Mouse (Mus musculus): ENCODE data around the gene Ccdc93. TPM values are rescaled to one million over a fixed set of nuclear protein-coding genes. Genes with fewer than 3 reads are reported as not detected.

Ccdc93 gene
- 8.9 and 10.5 TPM in 2 replicates for polyA plus RNA-seq (2014; fragmentation: Nextera tagmentation; extraction: Ambion mirVana)

GRCm38 (mm10) chr1:121430938-121431928 lies at the start of gene Ccdc93:
Gene Ccdc93 (plus strand): TSS chr1:121431049.
- Histone ChIP-seq H3K4me2 (ENCODE audit: low read depth, low read length) (peak within 1 kb of the TSS; percentile 97), H3K27me3 (ENCODE audit: control insufficient read depth, insufficient read depth, low read length) (no peaks in the 10 kb centered on the region), H3K9ac (replicated peaks; ENCODE audit: low read length) (peak within 1 kb of the TSS; percentile 84), H3K36me3 (replicated peaks; ENCODE audit: control insufficient read depth, insufficient read depth, low read depth, low read length) (no peaks in the 10 kb centered on the region), H3K4me3 (ENCODE audit: low read depth, low read length) (peak within 1 kb of the TSS; percentile 84), H3K9me3 (replicated peaks; ENCODE audit: control insufficient read depth, low read length) (no peaks in the 10 kb centered on the region), H3K27ac (replicated peaks; ENCODE audit: low read depth, low read length) (no peak within 1 kb of the TSS), H3K4me1 (ENCODE audit: control insufficient read depth, insufficient read depth, low read length) (no peaks in the 10 kb centered on the region)
- ATAC-seq (replicated peaks; ENCODE audit: insufficient number of reproducible peaks, low FRiP score, low TSS enrichment, low read depth) (peak; percentile 91), DNase-seq (ENCODE audit: low spot score) (peak; percentile 97)
- under 1% methylated on average over 47 of the region's 47 CpGs for WGBS

- no peaks in the 10 kb centered on the region for H3K27me3 ChIP-seq (ENCODE audit: control insufficient read depth, insufficient read depth, low read length)
- no peaks in the 10 kb centered on the region for H3K4me1 ChIP-seq (ENCODE audit: control insufficient read depth, insufficient read depth, low read length)
- H3K9me3 ChIP-seq (replicated peaks; ENCODE audit: control insufficient read depth, low read length): no peaks in the 10 kb centered on the region
- H3K4me3 ChIP-seq (ENCODE audit: low read depth, low read length): no peak overlapping the region
- no peak for ATAC-seq (replicated peaks; ENCODE audit: insufficient number of reproducible peaks, low FRiP score, low TSS enrichment, low read depth)
- no peak overlapping the region for H3K4me2 ChIP-seq (ENCODE audit: low read depth, low read length)
- H3K36me3 ChIP-seq (replicated peaks; ENCODE audit: control insufficient read depth, insufficient read depth, low read depth, low read length): no peaks in the 10 kb centered on the region
- H3K9ac ChIP-seq (replicated peaks; ENCODE audit: low read length): no peak overlapping the region
- WGBS: 81% methylated on average over 3 of the region's 3 CpGs
- no peak overlapping the region for H3K27ac ChIP-seq (replicated peaks; ENCODE audit: low read depth, low read length)
- no peak for DNase-seq (ENCODE audit: low spot score)
Observed at GRCm38 (mm10) chr1:121381562-121381961, 49.3 kb upstream of the Ccdc93 start.

- Histone ChIP-seq H3K27me3 (ENCODE audit: control insufficient read depth, insufficient read depth, low read length) (no peaks in the 10 kb centered on the region), H3K4me1 (ENCODE audit: control insufficient read depth, insufficient read depth, low read length) (no peaks in the 10 kb centered on the region), H3K27ac (replicated peaks; ENCODE audit: low read depth, low read length) (no peak overlapping the region), H3K36me3 (replicated peaks; ENCODE audit: control insufficient read depth, insufficient read depth, low read depth, low read length) (no peaks in the 10 kb centered on the region), H3K9me3 (replicated peaks; ENCODE audit: control insufficient read depth, low read length) (no peaks in the 10 kb centered on the region), H3K9ac (replicated peaks; ENCODE audit: low read length) (no peak overlapping the region), H3K4me2 (ENCODE audit: low read depth, low read length) (no peak overlapping the region), H3K4me3 (ENCODE audit: low read depth, low read length) (no peak overlapping the region)
- WGBS: 58% methylated on average over 6 of the region's 6 CpGs
- no peak for ATAC-seq (replicated peaks; ENCODE audit: insufficient number of reproducible peaks, low FRiP score, low TSS enrichment, low read depth)
- no peak for DNase-seq (ENCODE audit: low spot score)
Observed at GRCm38 (mm10) chr1:121388312-121388711, 42.5 kb upstream of the Ccdc93 start.

- H3K27ac ChIP-seq (replicated peaks; ENCODE audit: low read depth, low read length): no peak overlapping the region
- H3K27me3 ChIP-seq (ENCODE audit: control insufficient read depth, insufficient read depth, low read length): no peaks in the 10 kb centered on the region
- no peak overlapping the region for H3K4me3 ChIP-seq (ENCODE audit: low read depth, low read length)
- H3K9me3 ChIP-seq (replicated peaks; ENCODE audit: control insufficient read depth, low read length): no peaks in the 10 kb centered on the region
- no peak overlapping the region for H3K4me2 ChIP-seq (ENCODE audit: low read depth, low read length)
- DNase-seq (ENCODE audit: low spot score) (peak; percentile 31), ATAC-seq (replicated peaks; ENCODE audit: insufficient number of reproducible peaks, low FRiP score, low TSS enrichment, low read depth) (0 out of 2 replicates have a peak, but pooled peaks have one; percentile 29)
- H3K4me1 ChIP-seq (ENCODE audit: control insufficient read depth, insufficient read depth, low read length): no peaks in the 10 kb centered on the region
- no peaks in the 10 kb centered on the region for H3K36me3 ChIP-seq (replicated peaks; ENCODE audit: control insufficient read depth, insufficient read depth, low read depth, low read length)
- H3K9ac ChIP-seq (replicated peaks; ENCODE audit: low read length): no peak overlapping the region
- 47% methylated on average over 7 of the region's 7 CpGs for WGBS
Observed at GRCm38 (mm10) chr1:121388732-121389131, 42.1 kb upstream of the Ccdc93 start.

GRCm38 (mm10) chr1:121389574-121389973 lies 41.3 kb upstream of the Ccdc93 start:
- H3K36me3 ChIP-seq (replicated peaks; ENCODE audit: control insufficient read depth, insufficient read depth, low read depth, low read length): no peaks in the 10 kb centered on the region
- no peaks in the 10 kb centered on the region for H3K4me1 ChIP-seq (ENCODE audit: control insufficient read depth, insufficient read depth, low read length)
- H3K9me3 ChIP-seq (replicated peaks; ENCODE audit: control insufficient read depth, low read length): no peaks in the 10 kb centered on the region
- no peaks in the 10 kb centered on the region for H3K27me3 ChIP-seq (ENCODE audit: control insufficient read depth, insufficient read depth, low read length)
- ATAC-seq (replicated peaks; ENCODE audit: insufficient number of reproducible peaks, low FRiP score, low TSS enrichment, low read depth): no peak
- H3K4me2 ChIP-seq (ENCODE audit: low read depth, low read length): no peak overlapping the region
- WGBS: 85% methylated on average over 12 of the region's 12 CpGs
- no peak overlapping the region for H3K9ac ChIP-seq (replicated peaks; ENCODE audit: low read length)
- no peak for DNase-seq (ENCODE audit: low spot score)
- H3K27ac ChIP-seq (replicated peaks; ENCODE audit: low read depth, low read length): no peak overlapping the region
- H3K4me3 ChIP-seq (ENCODE audit: low read depth, low read length): no peak overlapping the region

GRCm38 (mm10) chr1:121390003-121390402 lies 40.8 kb upstream of the Ccdc93 start:
- Histone ChIP-seq H3K9me3 (replicated peaks; ENCODE audit: control insufficient read depth, low read length) (no peaks in the 10 kb centered on the region), H3K27me3 (ENCODE audit: control insufficient read depth, insufficient read depth, low read length) (no peaks in the 10 kb centered on the region), H3K36me3 (replicated peaks; ENCODE audit: control insufficient read depth, insufficient read depth, low read depth, low read length) (no peaks in the 10 kb centered on the region), H3K4me3 (ENCODE audit: low read depth, low read length) (no peak overlapping the region), H3K9ac (replicated peaks; ENCODE audit: low read length) (no peak overlapping the region), H3K4me2 (ENCODE audit: low read depth, low read length) (no peak overlapping the region), H3K27ac (replicated peaks; ENCODE audit: low read depth, low read length) (no peak overlapping the region), H3K4me1 (ENCODE audit: control insufficient read depth, insufficient read depth, low read length) (no peaks in the 10 kb centered on the region)
- DNase-seq (ENCODE audit: low spot score) (no peak), ATAC-seq (replicated peaks; ENCODE audit: insufficient number of reproducible peaks, low FRiP score, low TSS enrichment, low read depth) (no peak)
- WGBS: 89% methylated on average over 5 of the region's 5 CpGs

- ATAC-seq (replicated peaks; ENCODE audit: insufficient number of reproducible peaks, low FRiP score, low TSS enrichment, low read depth) (no peak), DNase-seq (ENCODE audit: low spot score) (no peak)
- no peak overlapping the region for H3K4me3 ChIP-seq (ENCODE audit: low read depth, low read length)
- H3K4me2 ChIP-seq (ENCODE audit: low read depth, low read length): no peak overlapping the region
- H3K36me3 ChIP-seq (replicated peaks; ENCODE audit: control insufficient read depth, insufficient read depth, low read depth, low read length): no peaks in the 10 kb centered on the region
- 79% methylated on average over 13 of the region's 13 CpGs for WGBS
- no peaks in the 10 kb centered on the region for H3K27me3 ChIP-seq (ENCODE audit: control insufficient read depth, insufficient read depth, low read length)
- H3K9me3 ChIP-seq (replicated peaks; ENCODE audit: control insufficient read depth, low read length): no peaks in the 10 kb centered on the region
- H3K9ac ChIP-seq (replicated peaks; ENCODE audit: low read length): no peak overlapping the region
- no peaks in the 10 kb centered on the region for H3K4me1 ChIP-seq (ENCODE audit: control insufficient read depth, insufficient read depth, low read length)
- H3K27ac ChIP-seq (replicated peaks; ENCODE audit: low read depth, low read length): no peak overlapping the region
Observed at GRCm38 (mm10) chr1:121390421-121390820, 40.4 kb upstream of the Ccdc93 start.

GRCm38 (mm10) chr1:121390855-121391254 lies 40.0 kb upstream of the Ccdc93 start:
- Histone ChIP-seq H3K36me3 (replicated peaks; ENCODE audit: control insufficient read depth, insufficient read depth, low read depth, low read length) (no peaks in the 10 kb centered on the region), H3K4me2 (ENCODE audit: low read depth, low read length) (no peak overlapping the region), H3K4me3 (ENCODE audit: low read depth, low read length) (no peak overlapping the region), H3K9ac (replicated peaks; ENCODE audit: low read length) (no peak overlapping the region), H3K4me1 (ENCODE audit: control insufficient read depth, insufficient read depth, low read length) (no peaks in the 10 kb centered on the region), H3K27ac (replicated peaks; ENCODE audit: low read depth, low read length) (no peak overlapping the region), H3K9me3 (replicated peaks; ENCODE audit: control insufficient read depth, low read length) (no peaks in the 10 kb centered on the region), H3K27me3 (ENCODE audit: control insufficient read depth, insufficient read depth, low read length) (no peaks in the 10 kb centered on the region)
- WGBS: 89% methylated on average over 8 of the region's 8 CpGs
- no peak for DNase-seq (ENCODE audit: low spot score)
- ATAC-seq (replicated peaks; ENCODE audit: insufficient number of reproducible peaks, low FRiP score, low TSS enrichment, low read depth): no peak

All from embryonic facial prominence, embryonic 11.5 days (tissue).